Mouse (Mus musculus): ENCODE data around the gene Ntn4. TPM values are rescaled to one million over a fixed set of nuclear protein-coding genes. Genes with fewer than 3 reads are reported as not detected.

Ntn4 gene
- total and polyA plus RNA-seq, 3 experiments: not detected

DNA sequence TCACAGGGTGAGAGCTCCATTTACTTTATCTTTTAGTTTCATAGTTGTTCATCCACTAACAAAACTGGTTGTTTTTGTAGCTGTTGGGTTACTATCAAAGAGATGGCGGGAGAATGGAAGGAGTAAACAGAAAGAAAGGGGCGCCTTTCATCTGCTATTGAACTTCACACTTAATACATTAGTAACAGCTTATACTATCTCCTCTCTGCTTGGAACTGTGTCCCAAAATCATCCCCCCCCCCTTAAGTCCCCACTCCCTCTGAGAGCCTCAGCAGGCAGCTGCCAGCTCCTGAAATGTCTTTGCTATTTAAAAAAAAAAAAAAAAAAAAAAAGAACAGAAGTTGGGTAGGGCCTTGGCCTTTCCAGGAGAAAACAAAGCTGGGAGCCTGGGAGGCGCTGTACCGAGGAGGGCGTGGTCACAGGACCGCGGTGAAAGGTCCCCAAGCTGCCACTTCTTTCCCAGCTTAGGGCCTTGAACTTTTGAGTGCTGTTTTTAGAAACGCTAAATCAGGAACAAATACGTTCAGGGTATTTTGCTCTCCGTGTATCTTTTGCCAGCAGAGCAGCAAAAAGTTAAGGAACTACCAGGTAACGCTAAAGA, 83.6 kb downstream of the Ntn4 start:
- H3K9me3 ChIP-seq (replicated peaks; ENCODE audit: low read length): no peaks in the 10 kb centered on the region
- no peaks in the 10 kb centered on the region for H3K4me1 ChIP-seq (ENCODE audit: control insufficient read depth in 1 of 2, insufficient read depth in 2 of 2)
- in situ Hi-C loops (cut with MboI; ENCODE audit: low pct_ligation_motif_present, low pct_unique_long_range_greater_than_20kb, low sequenced_read_pairs) (no loop called here), dilution Hi-C loops (cut with MboI; ENCODE audit: extremely low pct_ligation_motif_present, extremely low pct_unique_long_range_greater_than_20kb, low sequenced_read_pairs) (no loop called here)
- H3K27ac ChIP-seq (ENCODE audit: insufficient read depth, low read depth): no peak overlapping the region
- H3K4me3 ChIP-seq (replicated peaks in 1 of 3; ENCODE audit: low read depth in 2 of 3, low read length in 2 of 3, poor library complexity in 1 of 3): no peak overlapping the region
- H3K36me3 ChIP-seq (replicated peaks in 1 of 2; ENCODE audit: control insufficient read depth in 1 of 2, insufficient read depth in 1 of 2, low read length in 1 of 2): no peaks in the 10 kb centered on the region
- DNase-seq (ENCODE audit: extremely low read depth): no peak
- H3K4me2 ChIP-seq (ENCODE audit: insufficient read depth, low read depth, poor library complexity, severe bottlenecking): no peak overlapping the region
- TF ChIP-seq CHD2 (IDR thresholded peaks at IDR 0.05; ENCODE audit: low read length): no peak
- no peak for TF ChIP-seq HCFC1 (IDR thresholded peaks at IDR 0.05; ENCODE audit: low read depth, low read length)
- TF ChIP-seq ZKSCAN1 (IDR thresholded peaks at IDR 0.05; ENCODE audit: borderline replicate concordance, low read depth, low read length): no peak
- no peak for TF ChIP-seq MAFK (IDR thresholded peaks at IDR 0.05; ENCODE audit: insufficient replicate concordance, low read length)
- TF ChIP-seq POLR2AphosphoS2 (IDR thresholded peaks at IDR 0.05; ENCODE audit: low read depth, low read length): no peak
- TF ChIP-seq USF1 (IDR thresholded peaks at IDR 0.05; ENCODE audit: low read depth, low read length): no peak
- TF ChIP-seq E2F4 (IDR thresholded peaks at IDR 0.05; ENCODE audit: insufficient replicate concordance, low read depth, low read length): no peak
- no peak for TF ChIP-seq ETS1 (conservative IDR thresholded peaks at IDR 0.05; ENCODE audit: low read depth, low read length)
- TF ChIP-seq SIN3A (IDR thresholded peaks at IDR 0.05; ENCODE audit: low read length): no peak
- no peak for TF ChIP-seq TCF12 (IDR thresholded peaks at IDR 0.05; ENCODE audit: low read depth, low read length)
- TF ChIP-seq CHD1 (IDR thresholded peaks at IDR 0.05; ENCODE audit: low read depth, low read length): no peak
- no peak for TF ChIP-seq IRF4 (IDR thresholded peaks at IDR 0.05; ENCODE audit: low read depth, low read length)
- no peak for TF ChIP-seq MEF2A (IDR thresholded peaks at IDR 0.05; ENCODE audit: borderline replicate concordance, low read depth, low read length)
- H3K9ac ChIP-seq (ENCODE audit: insufficient read depth, low read depth): no peak overlapping the region
- H3K79me2 ChIP-seq (replicated peaks; ENCODE audit: control insufficient read depth, extremely low read depth, insufficient read depth, poor library complexity, severe bottlenecking): no peaks in the 10 kb centered on the region
- no peaks in the 10 kb centered on the region for H3K27me3 ChIP-seq (replicated peaks)

GRCm38 (mm10) chr10:93728131-93728530, 87.7 kb downstream of the Ntn4 start:
- in situ Hi-C loops (cut with MboI; ENCODE audit: low pct_ligation_motif_present, low pct_unique_long_range_greater_than_20kb, low sequenced_read_pairs): no loop called here
- Histone ChIP-seq H3K9ac (ENCODE audit: insufficient read depth, low read depth) (no peak overlapping the region), H3K9me3 (replicated peaks; ENCODE audit: low read length) (no peaks in the 10 kb centered on the region), H3K79me2 (replicated peaks; ENCODE audit: control insufficient read depth, extremely low read depth, insufficient read depth, poor library complexity, severe bottlenecking) (no peaks in the 10 kb centered on the region), H3K27me3 (replicated peaks) (no peaks in the 10 kb centered on the region), H3K4me2 (ENCODE audit: insufficient read depth, low read depth, poor library complexity, severe bottlenecking) (no peak overlapping the region), H3K4me1 (ENCODE audit: control insufficient read depth in 1 of 2, insufficient read depth in 2 of 2) (no peaks in the 10 kb centered on the region), H3K36me3 (replicated peaks in 1 of 2; ENCODE audit: control insufficient read depth in 1 of 2, insufficient read depth in 1 of 2, low read length in 1 of 2) (no peaks in the 10 kb centered on the region), H3K27ac (ENCODE audit: insufficient read depth, low read depth) (no peak overlapping the region), H3K4me3 (replicated peaks in 1 of 3; ENCODE audit: low read depth in 2 of 3, low read length in 2 of 3, poor library complexity in 1 of 3) (no peak overlapping the region)
- dilution Hi-C loops (cut with MboI; ENCODE audit: extremely low pct_ligation_motif_present, extremely low pct_unique_long_range_greater_than_20kb, low sequenced_read_pairs): no loop called here
- DNase-seq (ENCODE audit: extremely low read depth): no peak
- TF ChIP-seq SMC3 (IDR thresholded peaks at IDR 0.05; ENCODE audit: low read depth, low read length): no peak
- no peak for TF ChIP-seq MAZ (IDR thresholded peaks at IDR 0.05; ENCODE audit: low read depth, low read length)
- TF ChIP-seq UBTF (IDR thresholded peaks at IDR 0.05; ENCODE audit: low read depth, low read length): no peak
- TF ChIP-seq ETS1 (conservative IDR thresholded peaks at IDR 0.05; ENCODE audit: low read depth, low read length): no peak
- TF ChIP-seq MAFK (IDR thresholded peaks at IDR 0.05; ENCODE audit: insufficient replicate concordance, low read length): no peak
- no peak for TF ChIP-seq EP300 (IDR thresholded peaks at IDR 0.05; ENCODE audit: low read length)
- no peak for TF ChIP-seq NELFE (IDR thresholded peaks at IDR 0.05; ENCODE audit: low read depth, low read length)
- TF ChIP-seq POLR2A (IDR thresholded peaks at IDR 0.05; ENCODE audit: low read depth, low read length): no peak
- TF ChIP-seq ZNF384 (IDR thresholded peaks at IDR 0.05; ENCODE audit: low read depth, low read length): no peak
- TF ChIP-seq ZC3H11A (IDR thresholded peaks at IDR 0.05; ENCODE audit: low read depth, low read length): no peak
- no peak for TF ChIP-seq MYC (IDR thresholded peaks at IDR 0.05; ENCODE audit: low read depth, low read length)
- TF ChIP-seq TBP (conservative IDR thresholded peaks at IDR 0.05; ENCODE audit: low read depth, low read length): no peak
- TF ChIP-seq MXI1 (IDR thresholded peaks at IDR 0.05; ENCODE audit: low read depth, low read length): no peak

Data from CH12.LX (cell line).